Mouse (Mus musculus) kidney, adult 2 months (tissue): ENCODE results near the gene Frmd4a. TPM values are rescaled to one million over a fixed set of nuclear protein-coding genes. Genes with fewer than 3 reads are reported as not detected.

Source experiments
- DNase-seq: peaks from one replicate; pipeline ENCODE4 v3.0.0; 2021
- H3K27ac ChIP-seq: fragments of 200-500 bp; 2 replicates; pipeline ENCODE4 v1.5.1; 2012; ENCODE audit warnings: low read depth, low read length, control low read depth, inconsistent platforms; ENCODE audit not compliant: insufficient read depth
- H3K27me3 ChIP-seq: fragments of 200-500 bp; replicated peaks from 2 replicates; pipeline ENCODE4 v1.6.1; 2012; ENCODE audit warnings: mild to moderate bottlenecking, moderate library complexity, low read length, inconsistent platforms; ENCODE audit not compliant: control insufficient read depth, insufficient read depth
- H3K36me3 ChIP-seq: fragments of 200-500 bp; 2 replicates; pipeline ENCODE4 v1.6.1; 2012; ENCODE audit warnings: mild to moderate bottlenecking, moderate library complexity, low read length, inconsistent platforms; ENCODE audit not compliant: control insufficient read depth, insufficient read depth
- H3K4me1 ChIP-seq: fragments of 200-500 bp; 2 replicates; pipeline ENCODE4 v1.6.1; 2011; ENCODE audit warnings: low read length; ENCODE audit not compliant: control insufficient read depth, insufficient read depth
- H3K4me3 ChIP-seq: fragments of 200-500 bp; 2 replicates; pipeline ENCODE4 v1.5.1; 2011; ENCODE audit warnings: mild to moderate bottlenecking, low read depth, low read length, control low read depth; ENCODE audit not compliant: insufficient read depth
- CTCF ChIP-seq: fragments of 200-500 bp; conservative IDR thresholded peaks from 2 replicates; pipeline ENCODE4 v1.5.1; 2011; ENCODE audit warnings: low read depth, mild to moderate bottlenecking, control low read depth, low read length, moderate library complexity, mixed read lengths; ENCODE audit not compliant: insufficient read depth, insufficient read length
- POLR2A ChIP-seq: fragments of 200-500 bp; IDR thresholded peaks from one replicate; pipeline ENCODE4 v1.6.1; 2011; ENCODE audit warnings: low read depth, low read length, control low read depth
- WGBS: fragments of 180-500 bp; shearing (Covaris S2); methylation state at CpG from one replicate; pipeline ENCODE4 v1.1.7; 2018; 5-methylcytosine and 5-hydroxymethylcytosine counted together
- polyA plus RNA-seq: library from polyadenylated mRNA; depleted of rRNA; stranded (reverse); fragments of >200 nt; gene quantifications from 2 replicates; pipeline ENCODE4 v1.2.3, GENCODE M21; 2012

Frmd4a gene
- polyA plus RNA-seq, 1 experiment: 5.8 TPM

- 93% methylated on average over 6 of the region's 6 CpGs for WGBS
- H3K27ac ChIP-seq: no peak overlapping the region
- no peaks in the 10 kb centered on the region for H3K27me3 ChIP-seq
- DNase-seq: no peak
- TF ChIP-seq POLR2A: no peak
- no peak for TF ChIP-seq CTCF
- no peaks in the 10 kb centered on the region for H3K4me1 ChIP-seq
- H3K36me3 ChIP-seq: no peaks in the 10 kb centered on the region
- no peak overlapping the region for H3K4me3 ChIP-seq
Measured at GRCm38 (mm10) chr2:4368544-4368943, 351.0 kb downstream of the Frmd4a start.

GRCm38 (mm10) chr2:4370499-4370898, 353.0 kb downstream of the Frmd4a start:
- no peak for DNase-seq
- 95% methylated on average over 7 of the region's 7 CpGs for WGBS

GRCm38 (mm10) chr2:4371341-4371740, 353.8 kb downstream of the Frmd4a start:
- no peak for DNase-seq
- 100% methylated on average over 1 of the region's 1 CpGs for WGBS
- no peak for TF ChIP-seq POLR2A
- TF ChIP-seq CTCF: no peak

More at GRCm38 (mm10) chr2:4370499-4370898, 353.0 kb downstream of the Frmd4a start:
- Histone ChIP-seq H3K4me3 (no peak overlapping the region), H3K27ac (no peak overlapping the region), H3K27me3 (no peaks in the 10 kb centered on the region), H3K36me3 (no peaks in the 10 kb centered on the region), H3K4me1 (no peaks in the 10 kb centered on the region)
- no peak for TF ChIP-seq CTCF
- no peak for TF ChIP-seq POLR2A

GRCm38 (mm10) chr2:4378844-4379243, 361.3 kb downstream of the Frmd4a start:
- no peak for DNase-seq
- Histone ChIP-seq H3K27ac (no peak overlapping the region), H3K36me3 (no peaks in the 10 kb centered on the region), H3K4me3 (no peak overlapping the region), H3K27me3 (no peaks in the 10 kb centered on the region), H3K4me1 (no peaks in the 10 kb centered on the region)
- WGBS: 87% methylated on average over 3 of the region's 3 CpGs
- TF ChIP-seq CTCF: no peak
- TF ChIP-seq POLR2A: no peak

More at GRCm38 (mm10) chr2:4371341-4371740, 353.8 kb downstream of the Frmd4a start:
- Histone ChIP-seq H3K27ac (no peak overlapping the region), H3K36me3 (no peaks in the 10 kb centered on the region), H3K4me1 (no peaks in the 10 kb centered on the region), H3K4me3 (no peak overlapping the region), H3K27me3 (no peaks in the 10 kb centered on the region)

GRCm38 (mm10) chr2:4380435-4380834, 362.9 kb downstream of the Frmd4a start:
- Histone ChIP-seq H3K36me3 (no peaks in the 10 kb centered on the region), H3K4me3 (no peak overlapping the region), H3K27me3 (no peaks in the 10 kb centered on the region), H3K27ac (no peak overlapping the region), H3K4me1 (no peaks in the 10 kb centered on the region)
- no peak for DNase-seq
- 88% methylated on average over 6 of the region's 6 CpGs for WGBS
- TF ChIP-seq CTCF: no peak
- no peak for TF ChIP-seq POLR2A

- WGBS: 86% methylated on average over 5 of the region's 5 CpGs
- no peak overlapping the region for H3K4me3 ChIP-seq
- H3K4me1 ChIP-seq: no peaks in the 10 kb centered on the region
- H3K36me3 ChIP-seq: no peaks in the 10 kb centered on the region
- no peak overlapping the region for H3K27ac ChIP-seq
- H3K27me3 ChIP-seq: no peaks in the 10 kb centered on the region
- no peak for DNase-seq
- TF ChIP-seq POLR2A (no peak), CTCF (no peak)
Measured at GRCm38 (mm10) chr2:4380926-4381325, 363.4 kb downstream of the Frmd4a start.

GRCm38 (mm10) chr2:4386468-4386867, 369.0 kb downstream of the Frmd4a start:
- peak; percentile 56 for DNase-seq
- peaks cover 2% of the 10 kb centered on the region for H3K4me1 ChIP-seq
- TF ChIP-seq POLR2A: no peak
- TF ChIP-seq CTCF: no peak
- WGBS: 33% methylated on average over 6 of the region's 6 CpGs
- H3K27me3 ChIP-seq: no peaks in the 10 kb centered on the region
- H3K36me3 ChIP-seq: no peaks in the 10 kb centered on the region
- no peak overlapping the region for H3K4me3 ChIP-seq
- H3K27ac ChIP-seq: no peak overlapping the region
